Mouse (Mus musculus) embryonic facial prominence, embryonic 11.5 days (tissue): Measurements from ENCODE around the gene Alox12. TPM values are rescaled to one million over a fixed set of nuclear protein-coding genes. Genes with fewer than 3 reads are reported as not detected.

Experiments used
- ATAC-seq: fragments of 200-750 bp; cut with Nextera tagmentation; replicated peaks from 2 replicates; pipeline ENCODE4 v1.8.0; 2017; ENCODE audit warnings: low read depth; ENCODE audit not compliant: insufficient number of reproducible peaks, low FRiP score, low TSS enrichment
- DNase-seq: peaks from one replicate; pipeline ENCODE4 v3.0.0-alpha.2; 2015; ENCODE audit warnings: low spot score
- H3K27ac ChIP-seq: fragments of 300-500 bp; sonication (generic); replicated peaks from 2 replicates; pipeline ENCODE4 v1.5.1; 2014; ENCODE audit warnings: mild to moderate bottlenecking, low read depth, low read length, control low read depth
- H3K27me3 ChIP-seq: fragments of 300-500 bp; sonication (generic); 2 replicates; pipeline ENCODE4 v1.6.1; 2014; ENCODE audit warnings: mild to moderate bottlenecking, low read length, moderate library complexity, mixed read lengths; ENCODE audit not compliant: control insufficient read depth, insufficient read depth
- H3K36me3 ChIP-seq: fragments of 300-500 bp; sonication (generic); replicated peaks from 2 replicates; pipeline ENCODE4 v1.6.1; 2014; ENCODE audit warnings: low read depth, mild to moderate bottlenecking, low read length, moderate library complexity, mixed read lengths; ENCODE audit not compliant: control insufficient read depth, insufficient read depth
- H3K4me1 ChIP-seq: fragments of 300-500 bp; sonication (generic); 2 replicates; pipeline ENCODE4 v1.6.1; 2014; ENCODE audit warnings: low read length, mixed read lengths; ENCODE audit not compliant: control insufficient read depth, insufficient read depth
- H3K4me2 ChIP-seq: fragments of 300-500 bp; sonication (generic); 2 replicates; pipeline ENCODE4 v1.6.1; 2014; ENCODE audit warnings: low read depth, mild to moderate bottlenecking, control low read depth, low read length, moderate library complexity
- H3K4me3 ChIP-seq: fragments of 300-500 bp; sonication (generic); 2 replicates; pipeline ENCODE4 v1.5.1; 2014; ENCODE audit warnings: low read depth, low read length, control low read depth
- H3K9ac ChIP-seq: fragments of 300-500 bp; sonication (generic); replicated peaks from 2 replicates; pipeline ENCODE4 v1.6.1; 2014; ENCODE audit warnings: mild to moderate bottlenecking, control low read depth, low read length
- H3K9me3 ChIP-seq: fragments of 300-500 bp; sonication (generic); replicated peaks from 2 replicates; pipeline ENCODE4 v1.6.1; 2016; ENCODE audit warnings: mild to moderate bottlenecking, low read length, inconsistent platforms, mixed read lengths; ENCODE audit not compliant: control insufficient read depth
- WGBS: fragments of 180-500 bp; shearing (Covaris S2); extraction: QIAGEN DNeasy Blood & Tissue Kit; methylation state at CpG from one replicate; pipeline ENCODE4 v1.1.7; 2014; 5-methylcytosine and 5-hydroxymethylcytosine counted together
- microRNA counts: library from miRNA; unstranded; fragments of <30 nt; microRNA quantifications from one replicate; lab custom pipeline; 2016
- microRNA-seq: library from miRNA; unstranded; fragments of <30 nt; microRNA quantifications from one replicate; pipeline ENCODE4, GENCODE M21; 2016; ENCODE audit warnings: borderline number of aligned reads
- polyA plus RNA-seq: library from polyadenylated mRNA; unstranded; fragments of >200 nt; fragmentation: Nextera tagmentation; extraction: Ambion mirVana; gene quantifications from 2 replicates; pipeline ENCODE4 v1.2.1, GENCODE M21; 2014

Alox12 gene
- polyA plus RNA-seq, 1 experiment from 2014 or later = 4.1 TPM

DNA sequence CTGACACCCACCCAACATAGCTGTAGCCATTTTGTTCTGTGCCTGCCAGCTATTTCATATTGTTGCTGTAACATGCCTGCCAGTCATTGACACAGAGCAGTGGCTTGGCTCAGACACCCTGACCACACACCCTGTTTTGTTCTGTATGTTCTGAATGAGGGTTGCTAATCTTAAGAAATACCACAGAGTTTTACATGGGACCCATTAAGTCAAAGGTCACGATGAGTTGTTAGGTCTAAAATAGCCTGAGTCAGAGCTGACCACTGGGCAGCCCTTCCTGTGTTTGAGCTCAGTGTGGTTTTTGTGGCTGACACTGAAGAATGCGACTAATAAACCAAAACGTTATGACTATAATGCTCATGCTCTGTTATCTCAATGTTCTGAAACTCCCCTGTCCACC is 56.8 kb downstream of the Alox12 start:
- Histone ChIP-seq H3K27ac (no peak overlapping the region), H3K4me3 (no peak overlapping the region), H3K9ac (no peak overlapping the region), H3K36me3 (no peaks in the 10 kb centered on the region), H3K9me3 (no peaks in the 10 kb centered on the region), H3K4me2 (no peak overlapping the region), H3K27me3 (no peaks in the 10 kb centered on the region), H3K4me1 (no peaks in the 10 kb centered on the region; the same call in 1 of the 2 replicates)
- DNase-seq = no peak
- no peak for ATAC-seq
- WGBS = 83% methylated on average over 3 of the region's 3 CpGs

DNA sequence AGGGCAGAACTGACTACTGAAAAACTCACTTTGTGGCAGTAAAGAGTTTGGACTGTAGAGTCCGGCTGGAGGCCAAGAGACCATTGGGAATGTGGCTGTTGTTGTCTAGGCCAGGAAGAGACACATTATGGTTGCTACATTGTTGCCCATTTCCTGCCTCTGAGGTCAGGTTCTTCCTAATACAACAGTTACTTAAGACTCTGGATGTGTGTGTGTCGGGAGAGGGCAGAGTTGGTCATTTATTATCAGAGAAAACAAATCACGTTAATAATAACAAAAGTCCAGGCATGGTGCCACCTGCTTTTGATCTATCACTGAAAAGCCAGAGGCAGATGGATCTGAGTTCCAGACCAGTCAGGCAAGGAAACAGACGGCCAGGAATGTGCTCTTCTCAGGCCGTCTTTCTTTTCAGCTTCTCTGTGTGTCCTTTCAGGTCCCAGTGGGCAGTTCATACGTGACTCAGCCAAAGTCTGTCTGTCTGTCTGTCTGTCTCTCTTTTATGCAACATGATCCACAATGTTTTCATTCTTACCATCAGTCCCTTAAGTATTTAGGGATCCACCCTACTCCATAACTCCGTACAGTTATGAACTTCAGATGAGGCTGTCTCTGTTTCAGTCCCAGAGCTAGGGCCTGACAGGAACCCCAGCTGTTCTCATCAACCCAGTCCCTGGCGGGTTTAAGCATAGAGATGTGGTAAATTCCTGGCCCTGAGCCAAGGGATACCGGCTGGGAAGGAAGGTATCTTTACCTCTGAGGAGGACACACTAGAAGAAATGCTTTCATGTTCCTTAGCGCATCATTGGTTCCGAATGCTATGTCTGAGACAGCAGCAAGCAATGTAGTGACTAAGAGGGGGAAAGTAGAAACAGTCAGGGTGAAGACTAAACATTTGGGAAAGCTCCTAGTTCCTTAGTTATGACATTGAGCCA is 61.5 kb downstream of the Alox12 start:
- no peaks in the 10 kb centered on the region for H3K36me3 ChIP-seq
- no peak overlapping the region for H3K4me3 ChIP-seq
- no peaks in the 10 kb centered on the region for H3K27me3 ChIP-seq
- no peak overlapping the region for H3K9ac ChIP-seq
- no peaks in the 10 kb centered on the region for H3K4me1 ChIP-seq
- H3K9me3 ChIP-seq = no peaks in the 10 kb centered on the region
- peak; percentile 7 for DNase-seq
- no peak overlapping the region for H3K27ac ChIP-seq
- WGBS = 60% methylated on average over 11 of the region's 11 CpGs
- H3K4me2 ChIP-seq = no peak overlapping the region
- ATAC-seq = no peak

DNA sequence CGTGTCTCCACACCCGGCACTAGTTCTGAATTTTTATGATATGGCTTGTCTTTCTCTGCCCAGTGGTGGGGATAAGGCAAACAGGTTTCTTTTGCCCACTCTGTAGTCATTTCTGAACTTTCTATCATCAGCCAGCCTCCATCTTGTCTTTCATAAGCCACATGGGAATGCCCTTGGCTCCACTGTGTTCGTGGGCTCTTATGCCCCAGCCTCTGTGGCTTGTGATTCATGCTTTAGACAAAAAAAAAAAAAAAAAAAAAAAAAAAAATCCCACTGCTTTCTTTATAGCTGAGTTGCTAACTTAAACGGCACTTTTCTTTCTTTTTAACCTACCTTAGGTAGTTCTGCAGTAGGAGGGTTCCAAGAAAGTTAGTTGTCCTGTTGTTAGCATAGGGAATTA is 63.0 kb downstream of the Alox12 start:
- Histone ChIP-seq H3K4me1 (no peaks in the 10 kb centered on the region), H3K4me2 (no peak overlapping the region), H3K27me3 (no peaks in the 10 kb centered on the region), H3K36me3 (no peaks in the 10 kb centered on the region), H3K4me3 (no peak overlapping the region), H3K27ac (no peak overlapping the region), H3K9me3 (no peaks in the 10 kb centered on the region), H3K9ac (no peak overlapping the region)
- 78% methylated on average over 4 of the region's 4 CpGs for WGBS
- ATAC-seq (no peak), DNase-seq (no peak)

MicroRNAs within 50 kb of the gene (microRNA counts, 519-probe panel; counts per million panel counts)
- microRNA mmu-miR-195 (lab: Ali Mortazavi, UCI) (not detected), microRNA mmu-miR-497 (lab: Ali Mortazavi, UCI) (1,888 counts per million, percentile 11 among the panel's probes with 10 or more counts)

Small RNA genes lying within 50 kb of the gene (microRNA-seq; reads per million reads assigned to microRNA genes)
- gene Mir195a (772 reads per million, percentile 68 among the genes with 10 or more reads in this experiment), gene Mir497 (not detected), gene Mir497b (not detected)

Other genes starting within 250 kb of the Alox12 start
- gene Acadvl, start 239.9 kb downstream of the Alox12 start, polyA plus RNA-seq = 54.2 and 57.6 TPM in 2 replicates
- 7.6 and 11.2 TPM in 2 replicates for gene Dlg4, start 238.4 kb downstream of the Alox12 start, polyA plus RNA-seq
- gene Asgr1, start 201.3 kb downstream of the Alox12 start, polyA plus RNA-seq = 0.46 and 0.95 TPM in 2 replicates
- gene Asgr2, start 162.7 kb downstream of the Alox12 start, polyA plus RNA-seq = not detected in 2 replicates
- gene Mgl2, start 125.0 kb downstream of the Alox12 start, polyA plus RNA-seq = 0.39 TPM in 1 of 2 replicates, not detected in the other
- 0.72 and 1.3 TPM in 2 replicates for gene Clec10a, start 99.2 kb downstream of the Alox12 start, polyA plus RNA-seq
- gene Slc16a11, start 42.6 kb downstream of the Alox12 start, polyA plus RNA-seq = 0.81 TPM in 1 of 2 replicates, not detected in the other
- gene Slc16a13, start 34.3 kb downstream of the Alox12 start, polyA plus RNA-seq = 8.5 and 13.4 TPM in 2 replicates
- 6.7 and 6.9 TPM in 2 replicates for gene Bcl6b, start 25.6 kb downstream of the Alox12 start, polyA plus RNA-seq
- gene 0610010K14Rik, start 17.4 kb downstream of the Alox12 start, polyA plus RNA-seq = 195 and 211 TPM in 2 replicates
- 7.5 and 9.1 TPM in 2 replicates for gene Gm21988, start 15.5 kb downstream of the Alox12 start, polyA plus RNA-seq
- gene Rnasek, start 15.5 kb downstream of the Alox12 start, polyA plus RNA-seq = 103 and 110 TPM in 2 replicates
- gene Alox12e, start 67.3 kb upstream of the Alox12 start, polyA plus RNA-seq = 0.14 and 0.43 TPM in 2 replicates
- 0.34 and 0.84 TPM in 2 replicates for gene Alox15, start 96.7 kb upstream of the Alox12 start, polyA plus RNA-seq
- 34.9 and 39.4 TPM in 2 replicates for gene Pelp1, start 154.7 kb upstream of the Alox12 start, polyA plus RNA-seq
- gene Arrb2, start 177.3 kb upstream of the Alox12 start, polyA plus RNA-seq = 21.4 and 24.1 TPM in 2 replicates
- gene Med11, start 196.6 kb upstream of the Alox12 start, polyA plus RNA-seq = 38.7 and 46.9 TPM in 2 replicates
- gene Zmynd15, start 204.1 kb upstream of the Alox12 start, polyA plus RNA-seq = 0.18 and 0.26 TPM in 2 replicates
- 0.81 and 0.91 TPM in 2 replicates for gene Cxcl16, start 204.6 kb upstream of the Alox12 start, polyA plus RNA-seq
- gene Tm4sf5, start 249.9 kb upstream of the Alox12 start, polyA plus RNA-seq = 0.36 TPM in 1 of 2 replicates, not detected in the other